Mouse (Mus musculus) cerebellum, adult 2 months (tissue): Measurements from ENCODE around the gene Fstl4.

Source experiments
- CTCF ChIP-seq: fragments of 200-500 bp; IDR thresholded peaks from 2 replicates; pipeline ENCODE4 v1.5.1; 2011; ENCODE audit warnings: low read depth, mild to moderate bottlenecking, control low read depth, low read length, moderate library complexity, borderline replicate concordance; ENCODE audit not compliant: insufficient read depth
- POLR2A ChIP-seq: fragments of 200-500 bp; IDR thresholded peaks from 2 replicates; pipeline ENCODE4 v1.6.1; 2011; ENCODE audit warnings: low read length, control low read depth, borderline replicate concordance; ENCODE audit not compliant: insufficient read depth

DNA sequence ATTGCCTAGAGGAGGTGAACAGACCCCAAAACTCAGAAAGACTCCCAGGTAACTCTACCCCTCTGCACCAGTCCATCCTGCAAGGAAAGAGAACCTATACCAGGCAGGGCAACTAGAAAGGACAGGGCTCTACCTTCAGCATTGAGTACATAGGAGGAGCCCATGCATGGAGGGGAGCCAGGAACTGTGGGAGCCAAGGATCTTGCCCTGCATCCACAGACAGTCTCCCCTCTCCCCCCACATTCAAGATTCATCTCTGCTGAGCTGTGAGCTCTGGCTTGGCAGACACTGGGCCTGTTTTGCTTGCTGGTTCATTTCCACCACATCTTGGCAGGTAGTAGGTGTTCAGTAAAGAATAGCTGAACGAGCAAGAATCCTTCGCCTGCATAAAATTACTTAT lies 360.4 kb downstream of the Fstl4 start:
- TF ChIP-seq CTCF (no peak), POLR2A (no peak)
